In the genomic region with DNA sequence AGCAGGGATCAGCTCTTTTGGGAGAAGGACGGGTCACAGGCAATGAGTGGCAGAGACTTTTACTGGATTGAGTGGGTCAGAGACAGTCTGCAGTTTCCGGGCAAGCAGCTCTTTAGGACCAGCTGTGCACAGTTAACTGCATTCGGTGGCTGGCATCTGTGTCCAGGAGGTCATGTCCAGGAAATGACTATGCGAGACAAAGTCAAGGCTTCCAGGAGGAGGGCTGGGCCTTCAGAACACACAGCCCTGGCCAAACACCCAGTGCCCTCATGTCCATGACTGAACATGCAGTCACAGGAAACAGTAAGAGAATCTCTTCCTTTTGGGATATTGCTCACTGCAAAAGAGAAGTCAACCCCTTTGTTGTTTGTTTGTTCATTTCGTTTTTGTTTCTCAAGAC, we compare ENCODE assay signal across 21 mouse cellular contexts.
"Had no signal": no experiment of that assay in that cellular context is flagged by ENCODE, and none has a peak within 500 bp of the region (broad histone marks: within the 10 kb centered on the region; RNA-seq: fewer than 3 reads in every experiment).

No protein-coding gene starts in this region.

- H3K4me1 ChIP-seq: intestine, embryonic 15.5 days; limb, embryonic 12.5 days; limb, embryonic 15.5 days; midbrain, embryonic 12.5 days; midbrain, embryonic 15.5 days; neural tube, embryonic 13.5 days; stomach, embryonic 15.5 days had no signal

- DNase-seq: kidney, adult 18-20 months; kidney, adult 9 months; layer of hippocampus, postnatal 36 days; left cerebral cortex, postnatal 4 days; liver, postnatal 0 days; retina, postnatal 1 day; right cerebral cortex, postnatal 25 days; spleen, adult 18-20 months; thymus, postnatal 25 days had no signal

- H3K4me2 ChIP-seq: intestine, embryonic 15.5 days; limb, embryonic 12.5 days; limb, embryonic 15.5 days; liver, embryonic 11.5 days; midbrain, embryonic 12.5 days; midbrain, embryonic 15.5 days; neural tube, embryonic 13.5 days; stomach, embryonic 15.5 days had no signal

- H3K9me3 ChIP-seq: intestine, embryonic 15.5 days; limb, embryonic 12.5 days; limb, embryonic 15.5 days; midbrain, embryonic 12.5 days; midbrain, embryonic 15.5 days; neural tube, embryonic 13.5 days; stomach, embryonic 15.5 days had no signal

- H3K9ac ChIP-seq: intestine, embryonic 15.5 days; limb, embryonic 12.5 days; limb, embryonic 15.5 days; liver, embryonic 14.5 days; liver, postnatal 0 days; midbrain, embryonic 12.5 days; midbrain, embryonic 15.5 days; neural tube, embryonic 13.5 days; stomach, embryonic 15.5 days had no signal

- H3K27me3 ChIP-seq: intestine, embryonic 15.5 days; limb, embryonic 12.5 days; limb, embryonic 15.5 days; midbrain, embryonic 12.5 days; midbrain, embryonic 15.5 days; neural tube, embryonic 13.5 days; stomach, embryonic 15.5 days had no signal

- H3K4me3 ChIP-seq: intestine, embryonic 15.5 days; left cerebral cortex, adult 2 months; limb, embryonic 12.5 days; limb, embryonic 15.5 days; midbrain, embryonic 12.5 days; midbrain, embryonic 15.5 days; neural tube, embryonic 13.5 days; stomach, embryonic 15.5 days had no signal

- ATAC-seq: intestine, embryonic 15.5 days; liver, postnatal 0 days; midbrain, embryonic 15.5 days had no signal

- H3K27ac ChIP-seq: intestine, embryonic 15.5 days; kidney, postnatal 0 days; left cerebral cortex, adult 2 months; limb, embryonic 12.5 days; limb, embryonic 15.5 days; liver, embryonic 14.5 days; macrophage; midbrain, embryonic 12.5 days; midbrain, embryonic 15.5 days; neural tube, embryonic 13.5 days; stomach, embryonic 15.5 days had no signal

- H3K36me3 ChIP-seq: intestine, embryonic 15.5 days; limb, embryonic 12.5 days; limb, embryonic 15.5 days; midbrain, embryonic 12.5 days; midbrain, embryonic 15.5 days; neural tube, embryonic 13.5 days; stomach, embryonic 15.5 days had no signal
